Mouse (Mus musculus): ENCODE data around the gene App.

- no peak for TF ChIP-seq GATA1 (IDR thresholded peaks at IDR 0.05; ENCODE audit: borderline replicate concordance, low read length)
- no peak for TF ChIP-seq FLI1 (IDR thresholded peaks at IDR 0.05; ENCODE audit: low read length)
Observed at GRCm38 (mm10) chr16:85157156-85157555, 16.4 kb downstream of the App start.

All from megakaryocyte, embryonic 14.5 days (primary cell).